Mouse (Mus musculus): ENCODE measurements at regions not wholly inside any gene's neighbourhood (a gene's known extent, or its start where the extent isn't known, plus 50 kb on each side); places are given as distances from the start of the nearest gene placed in this dataset.

DNA sequence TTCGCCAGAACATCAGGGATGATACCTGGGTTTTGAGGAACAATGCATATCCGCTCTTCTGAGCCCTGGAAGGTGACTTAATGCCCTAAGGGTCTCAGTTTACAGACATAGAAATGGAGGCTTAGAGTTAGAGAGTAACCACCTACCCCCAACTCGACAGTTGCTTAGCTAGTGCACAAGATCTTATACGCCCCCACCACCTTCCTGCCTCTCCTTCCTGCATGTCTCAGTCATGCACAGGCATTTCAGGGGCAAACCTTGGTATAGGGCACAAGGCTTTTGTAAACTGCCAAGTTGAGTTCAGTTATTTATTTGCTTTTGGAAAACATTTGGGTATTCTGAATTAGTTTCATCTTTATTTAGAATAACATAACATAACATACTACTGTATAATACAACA is 285.9 kb upstream of the Klf3 start:
- H3K36me3 ChIP-seq (ENCODE audit: control insufficient read depth, insufficient read depth) = no peaks in the 10 kb centered on the region
- no peaks in the 10 kb centered on the region for H3K9me3 ChIP-seq (ENCODE audit: control insufficient read depth, low read length)
- no peak overlapping the region for H3K27ac ChIP-seq (ENCODE audit: low read length)
- H3K27me3 ChIP-seq (replicated peaks; ENCODE audit: control insufficient read depth, insufficient read depth, low read length) = no peaks in the 10 kb centered on the region
- 87% methylated on average over 4 of the region's 4 CpGs for WGBS
- H3K9ac ChIP-seq (replicated peaks; ENCODE audit: low read depth, low read length) = no peak overlapping the region
- H3K4me2 ChIP-seq (ENCODE audit: low read length) = no peak overlapping the region
- ATAC-seq = no peak
- H3K4me1 ChIP-seq (replicated peaks; ENCODE audit: control insufficient read depth, insufficient read depth, low read length) = peaks cover 12% of the 10 kb centered on the region
- no peak overlapping the region for H3K4me3 ChIP-seq (replicated peaks; ENCODE audit: low read length)

DNA sequence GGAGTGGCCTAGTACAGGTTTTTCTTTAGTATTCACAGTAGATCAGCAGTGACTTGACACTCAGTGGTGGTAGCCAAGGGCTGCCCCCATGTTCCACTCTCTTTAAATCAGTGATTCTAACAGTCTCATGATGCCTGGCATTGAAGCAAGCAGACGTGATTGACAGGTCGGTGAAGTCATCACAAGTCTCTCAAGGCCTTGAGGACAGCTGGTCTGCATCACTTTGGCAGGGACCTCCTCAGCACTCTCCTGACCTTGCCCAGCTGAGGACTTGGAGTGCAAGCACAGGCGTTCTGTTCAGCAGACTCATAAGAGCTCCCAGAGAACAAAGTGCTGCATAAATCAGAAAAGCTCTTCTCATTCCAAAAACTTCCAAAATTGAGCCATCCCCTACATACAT is 285.4 kb upstream of the Klf3 start:
- no peaks in the 10 kb centered on the region for H3K27me3 ChIP-seq (replicated peaks; ENCODE audit: control insufficient read depth, insufficient read depth, low read length)
- H3K4me1 ChIP-seq (replicated peaks; ENCODE audit: control insufficient read depth, insufficient read depth, low read length) = peaks cover 12% of the 10 kb centered on the region
- H3K27ac ChIP-seq (ENCODE audit: low read length) = no peak overlapping the region
- H3K36me3 ChIP-seq (ENCODE audit: control insufficient read depth, insufficient read depth) = no peaks in the 10 kb centered on the region
- H3K4me2 ChIP-seq (ENCODE audit: low read length) = no peak overlapping the region
- ATAC-seq = peak; percentile 35; the same call in 1 of the 2 replicates
- H3K9me3 ChIP-seq (ENCODE audit: control insufficient read depth, low read length) = no peaks in the 10 kb centered on the region
- no peak overlapping the region for H3K4me3 ChIP-seq (replicated peaks; ENCODE audit: low read length)
- WGBS = 54% methylated on average over 3 of the region's 3 CpGs
- no peak overlapping the region for H3K9ac ChIP-seq (replicated peaks; ENCODE audit: low read depth, low read length)

DNA sequence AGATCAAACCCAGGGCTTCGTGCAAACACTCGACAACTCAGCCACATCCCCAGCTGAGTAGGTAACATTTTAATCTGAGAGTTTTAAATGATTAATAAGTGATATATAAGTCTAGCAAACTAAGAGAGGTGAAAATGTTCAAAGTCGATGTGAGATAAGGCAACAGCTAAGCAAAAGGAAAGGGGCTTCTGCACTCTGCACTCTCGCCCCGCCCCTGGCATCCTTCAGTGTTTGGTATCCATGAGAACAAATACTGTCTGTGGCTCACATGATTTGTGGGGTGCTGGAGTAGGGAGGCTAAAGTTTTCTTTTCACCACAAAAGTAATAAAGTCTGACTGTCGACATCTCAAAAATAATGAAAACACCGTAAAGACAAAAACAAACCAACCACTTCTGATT is 284.2 kb upstream of the Klf3 start:
- Histone ChIP-seq H3K9ac (replicated peaks; ENCODE audit: low read depth, low read length) (no peak overlapping the region), H3K27me3 (replicated peaks; ENCODE audit: control insufficient read depth, insufficient read depth, low read length) (no peaks in the 10 kb centered on the region), H3K9me3 (ENCODE audit: control insufficient read depth, low read length) (0 out of 2 replicates have a peak, but pooled peaks cover 2% of the 10 kb centered on the region), H3K4me2 (ENCODE audit: low read length) (no peak overlapping the region), H3K4me3 (replicated peaks; ENCODE audit: low read length) (no peak overlapping the region), H3K27ac (ENCODE audit: low read length) (no peak overlapping the region), H3K4me1 (replicated peaks; ENCODE audit: control insufficient read depth, insufficient read depth, low read length) (0 out of 2 replicates have a peak, but pooled peaks cover 2% of the 10 kb centered on the region), H3K36me3 (ENCODE audit: control insufficient read depth, insufficient read depth) (no peaks in the 10 kb centered on the region)
- 90% methylated on average over 7 of the region's 7 CpGs for WGBS
- ATAC-seq = no peak

DNA sequence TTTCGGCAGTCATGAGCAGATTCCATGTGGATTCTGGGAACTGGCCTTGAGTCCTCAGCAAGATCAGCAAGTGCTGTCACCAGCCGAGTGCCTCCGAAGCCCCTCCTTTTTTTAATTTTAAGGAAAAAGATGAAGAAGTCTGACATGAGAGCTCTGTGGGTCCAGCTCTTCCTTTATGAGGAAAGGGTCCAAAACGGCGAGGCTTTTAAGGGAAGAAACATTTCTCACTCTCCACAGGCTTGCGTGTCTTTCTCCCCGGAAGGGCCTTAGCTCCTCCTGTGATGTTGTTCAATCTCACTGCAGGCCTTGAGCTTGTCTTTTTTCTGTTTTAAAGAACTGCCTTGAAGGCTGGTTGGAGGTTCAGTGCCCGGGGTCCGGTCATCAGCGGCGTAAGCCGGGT is 283.5 kb upstream of the Klf3 start:
- no peaks in the 10 kb centered on the region for H3K27me3 ChIP-seq (replicated peaks; ENCODE audit: control insufficient read depth, insufficient read depth, low read length)
- no peak for ATAC-seq
- H3K9me3 ChIP-seq (ENCODE audit: control insufficient read depth, low read length) = 0 out of 2 replicates have a peak, but pooled peaks cover 2% of the 10 kb centered on the region
- H3K36me3 ChIP-seq (ENCODE audit: control insufficient read depth, insufficient read depth) = no peaks in the 10 kb centered on the region
- H3K9ac ChIP-seq (replicated peaks; ENCODE audit: low read depth, low read length) = no peak overlapping the region
- no peak overlapping the region for H3K4me2 ChIP-seq (ENCODE audit: low read length)
- 83% methylated on average over 12 of the region's 12 CpGs for WGBS
- no peak overlapping the region for H3K27ac ChIP-seq (ENCODE audit: low read length)
- no peak overlapping the region for H3K4me3 ChIP-seq (replicated peaks; ENCODE audit: low read length)
- H3K4me1 ChIP-seq (replicated peaks; ENCODE audit: control insufficient read depth, insufficient read depth, low read length) = 0 out of 2 replicates have a peak, but pooled peaks cover 2% of the 10 kb centered on the region

DNA sequence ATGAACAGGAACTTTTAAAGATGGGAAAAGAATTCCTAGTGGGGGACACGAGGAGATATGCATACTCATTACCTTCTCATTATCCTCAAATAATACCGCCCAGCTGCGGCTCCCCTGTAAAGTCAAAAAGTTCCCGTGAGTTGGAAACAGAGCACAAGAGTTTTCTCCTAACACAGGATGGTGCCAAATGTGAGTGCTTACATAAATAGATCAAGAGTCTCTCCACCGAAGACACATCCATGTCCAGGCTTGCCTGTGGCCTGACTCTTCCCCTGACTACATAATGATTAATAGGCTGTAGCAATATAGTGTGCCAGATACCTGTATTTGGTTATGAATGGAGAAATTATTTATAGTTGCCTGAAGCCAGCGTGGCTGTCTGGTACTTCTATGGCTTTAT is 281.8 kb upstream of the Klf3 start:
- 0 out of 2 replicates have a peak, but pooled peaks cover 2% of the 10 kb centered on the region for H3K4me1 ChIP-seq (replicated peaks; ENCODE audit: control insufficient read depth, insufficient read depth, low read length)
- no peak overlapping the region for H3K27ac ChIP-seq (ENCODE audit: low read length)
- no peak overlapping the region for H3K9ac ChIP-seq (replicated peaks; ENCODE audit: low read depth, low read length)
- no peak overlapping the region for H3K4me2 ChIP-seq (ENCODE audit: low read length)
- 0 out of 2 replicates have a peak, but pooled peaks cover 2% of the 10 kb centered on the region for H3K9me3 ChIP-seq (ENCODE audit: control insufficient read depth, low read length)
- H3K4me3 ChIP-seq (replicated peaks; ENCODE audit: low read length) = no peak overlapping the region
- no peak for ATAC-seq
- 78% methylated on average over 6 of the region's 6 CpGs for WGBS
- H3K36me3 ChIP-seq (ENCODE audit: control insufficient read depth, insufficient read depth) = no peaks in the 10 kb centered on the region
- H3K27me3 ChIP-seq (replicated peaks; ENCODE audit: control insufficient read depth, insufficient read depth, low read length) = no peaks in the 10 kb centered on the region

DNA sequence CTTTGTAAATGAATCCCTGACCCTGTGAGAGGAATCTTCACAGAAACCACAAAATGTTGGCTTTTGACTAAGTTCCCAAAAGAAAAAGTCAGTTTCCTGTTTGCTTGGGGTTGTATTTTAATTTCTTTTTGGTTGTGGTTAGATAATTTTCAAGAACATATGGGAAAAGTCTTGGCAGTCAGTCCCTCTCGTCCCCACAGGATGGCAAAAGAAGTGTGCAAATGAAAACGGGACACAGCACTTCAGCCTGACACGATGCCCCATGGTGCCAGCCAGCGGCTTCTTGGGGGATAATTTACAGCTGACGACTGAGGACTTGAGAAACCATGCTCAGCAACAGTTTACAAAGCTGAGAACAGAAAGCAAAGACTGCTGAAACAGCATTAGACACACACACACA is 281.2 kb upstream of the Klf3 start:
- H3K4me2 ChIP-seq (ENCODE audit: low read length) = no peak overlapping the region
- H3K36me3 ChIP-seq (ENCODE audit: control insufficient read depth, insufficient read depth) = no peaks in the 10 kb centered on the region
- H3K27ac ChIP-seq (ENCODE audit: low read length) = no peak overlapping the region
- H3K9ac ChIP-seq (replicated peaks; ENCODE audit: low read depth, low read length) = no peak overlapping the region
- 40% methylated on average over 5 of the region's 5 CpGs for WGBS
- H3K27me3 ChIP-seq (replicated peaks; ENCODE audit: control insufficient read depth, insufficient read depth, low read length) = no peaks in the 10 kb centered on the region
- no peak for ATAC-seq
- no peak overlapping the region for H3K4me3 ChIP-seq (replicated peaks; ENCODE audit: low read length)
- 0 out of 2 replicates have a peak, but pooled peaks cover 2% of the 10 kb centered on the region for H3K4me1 ChIP-seq (replicated peaks; ENCODE audit: control insufficient read depth, insufficient read depth, low read length)
- H3K9me3 ChIP-seq (ENCODE audit: control insufficient read depth, low read length) = 0 out of 2 replicates have a peak, but pooled peaks cover 2% of the 10 kb centered on the region

DNA sequence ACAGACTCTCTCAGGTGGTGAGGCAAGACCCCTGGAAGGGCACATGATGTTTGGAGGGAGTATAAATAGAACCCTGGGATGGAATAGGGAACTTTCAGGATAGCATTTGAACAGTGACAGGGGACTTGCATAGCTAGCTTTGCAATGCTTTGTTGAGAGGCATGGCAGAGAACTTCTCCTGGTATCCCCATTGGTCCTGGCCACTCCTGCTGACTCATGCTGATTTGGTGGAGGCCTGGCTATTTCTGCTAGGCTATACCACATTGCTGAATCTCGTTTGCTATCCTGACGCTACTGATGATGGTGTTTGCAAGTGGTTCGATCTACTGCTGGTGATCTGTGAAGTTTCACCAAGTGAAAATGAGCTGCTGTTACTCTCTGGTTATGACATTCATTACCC is 276.7 kb upstream of the Klf3 start:
- no peaks in the 10 kb centered on the region for H3K4me1 ChIP-seq (replicated peaks; ENCODE audit: control insufficient read depth, insufficient read depth, low read length)
- H3K4me2 ChIP-seq (ENCODE audit: low read length) = no peak overlapping the region
- no peak overlapping the region for H3K27ac ChIP-seq (ENCODE audit: low read length)
- no peak for ATAC-seq
- H3K9me3 ChIP-seq (ENCODE audit: control insufficient read depth, low read length) = 0 out of 2 replicates have a peak, but pooled peaks cover 2% of the 10 kb centered on the region
- H3K4me3 ChIP-seq (replicated peaks; ENCODE audit: low read length) = no peak overlapping the region
- H3K27me3 ChIP-seq (replicated peaks; ENCODE audit: control insufficient read depth, insufficient read depth, low read length) = no peaks in the 10 kb centered on the region
- H3K36me3 ChIP-seq (ENCODE audit: control insufficient read depth, insufficient read depth) = no peaks in the 10 kb centered on the region
- H3K9ac ChIP-seq (replicated peaks; ENCODE audit: low read depth, low read length) = no peak overlapping the region
- WGBS = 92% methylated on average over 3 of the region's 3 CpGs

DNA sequence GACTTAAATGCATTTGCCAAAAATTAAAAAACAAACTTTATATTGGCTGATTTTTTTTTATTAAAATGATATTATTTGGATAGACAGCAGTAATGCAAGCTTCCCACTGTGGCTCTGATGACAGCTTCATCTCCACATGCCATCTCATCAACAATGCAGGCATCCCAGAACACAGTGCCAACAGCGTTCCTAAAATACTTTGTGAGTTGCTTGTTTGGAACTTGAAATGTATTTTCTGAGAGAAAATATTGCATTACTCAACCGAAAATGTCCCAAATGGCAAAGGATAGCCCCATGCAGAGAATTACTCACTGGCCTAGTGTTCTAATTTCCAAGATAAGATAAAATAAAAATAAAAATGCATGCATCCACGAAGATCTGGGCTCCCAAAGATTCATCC is 275.2 kb upstream of the Klf3 start:
- H3K4me3 ChIP-seq (replicated peaks; ENCODE audit: low read length) = no peak overlapping the region
- no peaks in the 10 kb centered on the region for H3K27me3 ChIP-seq (replicated peaks; ENCODE audit: control insufficient read depth, insufficient read depth, low read length)
- H3K4me2 ChIP-seq (ENCODE audit: low read length) = no peak overlapping the region
- H3K9ac ChIP-seq (replicated peaks; ENCODE audit: low read depth, low read length) = no peak overlapping the region
- 72% methylated on average over 3 of the region's 3 CpGs for WGBS
- no peaks in the 10 kb centered on the region for H3K36me3 ChIP-seq (ENCODE audit: control insufficient read depth, insufficient read depth)
- 0 out of 2 replicates have a peak, but pooled peaks cover 2% of the 10 kb centered on the region for H3K9me3 ChIP-seq (ENCODE audit: control insufficient read depth, low read length)
- H3K27ac ChIP-seq (ENCODE audit: low read length) = no peak overlapping the region
- H3K4me1 ChIP-seq (replicated peaks; ENCODE audit: control insufficient read depth, insufficient read depth, low read length) = no peaks in the 10 kb centered on the region
- no peak for ATAC-seq

DNA sequence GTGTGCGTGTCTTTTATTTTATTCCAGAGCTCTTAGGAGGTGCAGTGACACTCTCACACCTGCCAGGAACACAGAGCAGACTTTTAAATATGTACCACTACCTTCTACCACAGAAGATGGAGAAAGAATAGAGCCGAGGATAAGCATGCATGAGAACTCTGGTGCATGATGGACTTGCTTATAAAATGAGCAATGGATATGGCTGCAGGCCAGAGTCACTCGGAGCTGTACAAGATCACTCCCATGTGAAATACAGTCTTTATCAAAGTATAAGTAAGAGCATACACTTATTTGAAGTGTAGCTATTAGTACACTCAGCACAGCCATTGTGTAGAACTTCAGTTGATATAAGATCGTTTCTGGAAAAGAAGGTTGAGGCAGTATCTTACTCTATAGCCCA is 268.8 kb upstream of the Klf3 start:
- Histone ChIP-seq H3K27ac (ENCODE audit: low read length) (no peak overlapping the region), H3K36me3 (ENCODE audit: control insufficient read depth, insufficient read depth) (no peaks in the 10 kb centered on the region), H3K9ac (replicated peaks; ENCODE audit: low read depth, low read length) (no peak overlapping the region), H3K4me1 (replicated peaks; ENCODE audit: control insufficient read depth, insufficient read depth, low read length) (no peaks in the 10 kb centered on the region), H3K9me3 (ENCODE audit: control insufficient read depth, low read length) (no peaks in the 10 kb centered on the region), H3K4me2 (ENCODE audit: low read length) (no peak overlapping the region), H3K4me3 (replicated peaks; ENCODE audit: low read length) (no peak overlapping the region), H3K27me3 (replicated peaks; ENCODE audit: control insufficient read depth, insufficient read depth, low read length) (no peaks in the 10 kb centered on the region)
- 92% methylated on average over 4 of the region's 4 CpGs for WGBS
- ATAC-seq = no peak

DNA sequence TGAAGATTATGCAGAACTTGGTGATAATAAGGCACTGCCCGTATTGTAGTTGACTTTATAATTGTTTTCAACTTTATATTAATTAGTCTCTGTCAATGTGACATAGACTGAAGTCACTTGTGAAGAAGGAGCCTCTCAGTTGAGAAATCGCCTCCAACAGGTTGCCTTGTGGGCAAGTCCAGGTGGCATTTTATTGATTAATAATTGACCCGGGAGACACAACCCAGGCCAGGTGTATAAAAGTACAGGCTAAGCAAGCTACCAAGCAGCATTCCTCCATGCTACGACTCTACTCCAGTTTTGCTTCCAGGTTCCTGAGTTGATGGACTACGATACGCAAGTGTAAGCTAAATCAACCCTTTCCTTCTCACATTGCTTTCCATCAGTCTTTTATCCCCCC is 268.2 kb upstream of the Klf3 start:
- Histone ChIP-seq H3K27me3 (replicated peaks; ENCODE audit: control insufficient read depth, insufficient read depth, low read length) (no peaks in the 10 kb centered on the region), H3K9ac (replicated peaks; ENCODE audit: low read depth, low read length) (no peak overlapping the region), H3K4me1 (replicated peaks; ENCODE audit: control insufficient read depth, insufficient read depth, low read length) (no peaks in the 10 kb centered on the region), H3K27ac (ENCODE audit: low read length) (no peak overlapping the region), H3K4me3 (replicated peaks; ENCODE audit: low read length) (no peak overlapping the region), H3K4me2 (ENCODE audit: low read length) (no peak overlapping the region), H3K36me3 (ENCODE audit: control insufficient read depth, insufficient read depth) (no peaks in the 10 kb centered on the region), H3K9me3 (ENCODE audit: control insufficient read depth, low read length) (no peaks in the 10 kb centered on the region)
- ATAC-seq = no peak
- 95% methylated on average over 6 of the region's 6 CpGs for WGBS

All from forebrain, embryonic 16.5 days (tissue).